Mouse (Mus musculus) CH12.LX (cell line): ENCODE results near the gene Fbrs. TPM values are rescaled to one million over a fixed set of nuclear protein-coding genes. Genes with fewer than 3 reads are reported as not detected.
A peak's percentile ranks its signal among the peaks of the same experiment; 100 is the strongest.

ENCODE experiments used
- DNase-seq: peaks from one replicate; pipeline ENCODE4 v3.0.0-alpha.2; 2013; ENCODE audit errors: extremely low read depth
- H3K27ac ChIP-seq: 2 replicates; pipeline ENCODE4 v1.5.1; 2012; ENCODE audit warnings: low read depth, mild to moderate bottlenecking, control low read depth, moderate library complexity; ENCODE audit not compliant: insufficient read depth
- H3K27me3 ChIP-seq: replicated peaks from 2 replicates; pipeline ENCODE3; 2012; ENCODE audit warnings: inconsistent platforms
- H3K36me3 ChIP-seq, 2 experiments: replicated peaks in 1 of 2; 2 replicates each; pipeline versions ENCODE3 to v1.6.1; 2012; ENCODE audit warnings: inconsistent platforms in 1 of 2, low read length in 1 of 2, mild to moderate bottlenecking in 1 of 2, mixed read lengths in 1 of 2, moderate library complexity in 1 of 2; ENCODE audit not compliant: control insufficient read depth in 1 of 2, insufficient read depth in 1 of 2
- H3K4me1 ChIP-seq, 2 experiments: 2 replicates each; pipeline ENCODE4 v1.6.1; 2012; ENCODE audit warnings: inconsistent platforms in 1 of 2, moderate library complexity in 1 of 2; ENCODE audit not compliant: insufficient read depth in 2 of 2, control insufficient read depth in 1 of 2
- H3K4me2 ChIP-seq: 2 replicates; pipeline ENCODE4 v1.6.1; 2012; ENCODE audit warnings: low read depth, mild to moderate bottlenecking, control low read depth; ENCODE audit not compliant: poor library complexity, insufficient read depth, severe bottlenecking
- H3K4me3 ChIP-seq, 3 experiments: fragments of 150-350 bp in 1 of 3; sonication (generic) in 1 of 3; replicated peaks in 1 of 3; 2 replicates each; pipeline versions ENCODE3 to v1.5.1; 2011 to 2012; ENCODE audit warnings: low read depth in 2 of 3, low read length in 2 of 3, mild to moderate bottlenecking in 2 of 3, moderate library complexity in 2 of 3, control low read depth in 1 of 3, improper control_type of control experiment in 1 of 3, inconsistent platforms in 1 of 3, mixed read lengths in 1 of 3; ENCODE audit not compliant: poor library complexity in 1 of 3
- H3K79me2 ChIP-seq: replicated peaks from 2 replicates; pipeline ENCODE4 v1.6.1; 2012; ENCODE audit warnings: mild to moderate bottlenecking, moderate library complexity; ENCODE audit not compliant: control insufficient read depth, poor library complexity, insufficient read depth, severe bottlenecking; ENCODE audit errors: extremely low read depth
- H3K9ac ChIP-seq: 2 replicates; pipeline ENCODE4 v1.6.1; 2012; ENCODE audit warnings: low read depth, mild to moderate bottlenecking, control low read depth, moderate library complexity; ENCODE audit not compliant: insufficient read depth
- H3K9me3 ChIP-seq: replicated peaks from 2 replicates; pipeline ENCODE3; 2012; ENCODE audit warnings: low read length, inconsistent platforms, mixed read lengths
- BHLHE40 ChIP-seq: IDR thresholded peaks from 2 replicates; pipeline ENCODE4 v1.6.1; 2011; ENCODE audit warnings: mild to moderate bottlenecking, low read depth, low read length, improper control_type of control experiment
- CHD2 ChIP-seq: IDR thresholded peaks from 2 replicates; pipeline ENCODE4 v1.6.1; 2011; ENCODE audit warnings: low read length, improper control_type of control experiment
- CTCF ChIP-seq, 2 experiments: IDR thresholded peaks in 1 of 2; conservative IDR thresholded peaks in 1 of 2; 2 replicates each; pipeline ENCODE4 v1.5.1; 2011 to 2012; ENCODE audit warnings: low read depth in 2 of 2, low read length in 2 of 2, improper control_type of control experiment in 1 of 2, inconsistent platforms in 1 of 2, mild to moderate bottlenecking in 1 of 2, moderate library complexity in 1 of 2
- E2F4 ChIP-seq: IDR thresholded peaks from 2 replicates; pipeline ENCODE4 v1.6.1; 2011; ENCODE audit warnings: low read depth, low read length, improper control_type of control experiment; ENCODE audit not compliant: insufficient replicate concordance
- ELF1 ChIP-seq: IDR thresholded peaks from 2 replicates; pipeline ENCODE4 v1.6.1; 2014; ENCODE audit warnings: low read depth, mild to moderate bottlenecking, inconsistent platforms, low read length, improper control_type of control experiment
- ETS1 ChIP-seq: conservative IDR thresholded peaks from 2 replicates; pipeline ENCODE4 v1.6.1; 2012; ENCODE audit warnings: low read depth, mild to moderate bottlenecking, inconsistent platforms, low read length, improper control_type of control experiment, moderate library complexity
- GABPA ChIP-seq: IDR thresholded peaks from 2 replicates; pipeline ENCODE4 v1.6.1; 2012; ENCODE audit warnings: low read depth, low read length, improper control_type of control experiment, inconsistent platforms; ENCODE audit not compliant: insufficient replicate concordance
- HCFC1 ChIP-seq: IDR thresholded peaks from 2 replicates; pipeline ENCODE4 v1.6.1; 2012; ENCODE audit warnings: low read depth, mild to moderate bottlenecking, inconsistent platforms, low read length, improper control_type of control experiment
- IRF4 ChIP-seq: IDR thresholded peaks from 2 replicates; pipeline ENCODE4 v1.6.1; 2014; ENCODE audit warnings: low read depth, mild to moderate bottlenecking, inconsistent platforms, low read length, improper control_type of control experiment
- JUN ChIP-seq: IDR thresholded peaks from 2 replicates; pipeline ENCODE4 v1.6.1; 2011; ENCODE audit warnings: low read depth, mild to moderate bottlenecking, low read length, improper control_type of control experiment, moderate library complexity; ENCODE audit not compliant: insufficient read depth
- KAT2A ChIP-seq: IDR thresholded peaks from 2 replicates; pipeline ENCODE4 v1.6.1; 2012; ENCODE audit warnings: low read length, improper control_type of control experiment, inconsistent platforms; ENCODE audit not compliant: insufficient replicate concordance
- MAX ChIP-seq: IDR thresholded peaks from 2 replicates; pipeline ENCODE4 v1.6.1; 2011; ENCODE audit warnings: low read length, improper control_type of control experiment
- MEF2A ChIP-seq: IDR thresholded peaks from 2 replicates; pipeline ENCODE4 v1.6.1; 2014; ENCODE audit warnings: low read depth, mild to moderate bottlenecking, inconsistent platforms, low read length, improper control_type of control experiment, borderline replicate concordance
- MXI1 ChIP-seq: IDR thresholded peaks from 2 replicates; pipeline ENCODE4 v1.6.1; 2011; ENCODE audit warnings: mild to moderate bottlenecking, low read depth, low read length, improper control_type of control experiment
- NELFE ChIP-seq: IDR thresholded peaks from 2 replicates; pipeline ENCODE4 v1.6.1; 2011; ENCODE audit warnings: low read depth, low read length, improper control_type of control experiment
- NRF1 ChIP-seq: IDR thresholded peaks from 2 replicates; pipeline ENCODE4 v1.6.1; 2014; ENCODE audit warnings: low read depth, mild to moderate bottlenecking, inconsistent platforms, low read length, improper control_type of control experiment, moderate library complexity
- PAX5 ChIP-seq: IDR thresholded peaks from 2 replicates; pipeline ENCODE4 v1.6.1; 2012; ENCODE audit warnings: low read length, inconsistent platforms, mixed read lengths
- POLR2A ChIP-seq: IDR thresholded peaks from 2 replicates; pipeline ENCODE4 v1.6.1; 2011; ENCODE audit warnings: low read depth, mild to moderate bottlenecking, improper control_type of control experiment, low read length
- POLR2AphosphoS2 ChIP-seq: IDR thresholded peaks from 2 replicates; pipeline ENCODE4 v1.6.1; 2011; ENCODE audit warnings: low read depth, low read length, improper control_type of control experiment
- RAD21 ChIP-seq: IDR thresholded peaks from 2 replicates; pipeline ENCODE4 v1.6.1; 2011; ENCODE audit warnings: low read depth, mild to moderate bottlenecking, low read length, improper control_type of control experiment, moderate library complexity
- RCOR1 ChIP-seq: conservative IDR thresholded peaks from 2 replicates; pipeline ENCODE4 v1.6.1; 2012; ENCODE audit warnings: low read depth, mild to moderate bottlenecking, inconsistent platforms, low read length, improper control_type of control experiment
- SIN3A ChIP-seq: IDR thresholded peaks from 2 replicates; pipeline ENCODE4 v1.6.1; 2012; ENCODE audit warnings: low read length, improper control_type of control experiment, inconsistent platforms
- TBP ChIP-seq: conservative IDR thresholded peaks from 2 replicates; pipeline ENCODE4 v1.6.1; 2011; ENCODE audit warnings: low read depth, low read length, improper control_type of control experiment
- TCF12 ChIP-seq: IDR thresholded peaks from 2 replicates; pipeline ENCODE4 v1.6.1; 2014; ENCODE audit warnings: low read depth, mild to moderate bottlenecking, inconsistent platforms, low read length, improper control_type of control experiment
- UBTF ChIP-seq: IDR thresholded peaks from 2 replicates; pipeline ENCODE4 v1.6.1; 2012; ENCODE audit warnings: low read depth, mild to moderate bottlenecking, inconsistent platforms, low read length, improper control_type of control experiment, moderate library complexity
- USF1 ChIP-seq: IDR thresholded peaks from 2 replicates; pipeline ENCODE4 v1.6.1; 2014; ENCODE audit warnings: low read depth, mild to moderate bottlenecking, inconsistent platforms, low read length, improper control_type of control experiment
- ZKSCAN1 ChIP-seq: IDR thresholded peaks from 2 replicates; pipeline ENCODE4 v1.6.1; 2012; ENCODE audit warnings: low read depth, inconsistent platforms, low read length, improper control_type of control experiment, borderline replicate concordance
- ZMIZ1 ChIP-seq: IDR thresholded peaks from 2 replicates; pipeline ENCODE4 v1.6.1; 2012; ENCODE audit warnings: low read depth, mild to moderate bottlenecking, inconsistent platforms, low read length, improper control_type of control experiment
- ZNF384 ChIP-seq: IDR thresholded peaks from 2 replicates; pipeline ENCODE4 v1.6.1; 2012; ENCODE audit warnings: low read depth, low read length, improper control_type of control experiment, inconsistent platforms
- dilution Hi-C: fragments of 300-500 bp; cut with MboI; formaldehyde crosslinking; loops from 2 replicates; pipeline ENCODE4 v1.14.3; 2020; ENCODE audit warnings: low sequenced_read_pairs; ENCODE audit not compliant: extremely low pct_unique_long_range_greater_than_20kb, extremely low pct_ligation_motif_present
- in situ Hi-C: fragments of 300-500 bp; cut with MboI; formaldehyde crosslinking; loops from 3 replicates; pipeline ENCODE4 v1.14.3; 2019; ENCODE audit warnings: low sequenced_read_pairs, low pct_ligation_motif_present, low pct_unique_long_range_greater_than_20kb, mixed read lengths
- polyA plus RNA-seq: library from polyadenylated mRNA; unstranded; fragments of >175 nt; gene quantifications from 2 replicates; pipeline ENCODE4 v1.2.1, GENCODE M21; 2012; ENCODE audit warnings: low read depth; ENCODE audit not compliant: insufficient read length
- total RNA-seq, 2 experiments: library from RNA; depleted of rRNA; stranded (reverse); fragments of 300-350 nt in 1 of 2; fragments of >200 nt in 1 of 2; gene quantifications; 2 replicates each; pipeline ENCODE4 v1.2.3; 2012 to 2014

Fbrs gene
- total and polyA plus RNA-seq, 3 experiments = 6.7 to 66.7 (median 14.4) TPM

GRCm38 (mm10) chr7:127443976-127444375 lies 35.0 kb upstream of the Fbrs start:
- peaks cover 22 to 47% of the 10 kb centered on the region in 2 experiments for H3K36me3 ChIP-seq
- DNase-seq = no peak
- no peak overlapping the region for H3K4me3 ChIP-seq
- peaks cover 8% of the 10 kb centered on the region for H3K9me3 ChIP-seq
- no peaks in the 10 kb centered on the region for H3K79me2 ChIP-seq
- dilution Hi-C loops = no loop called here
- no peak for TF ChIP-seq POLR2AphosphoS2
- no peak for TF ChIP-seq ZKSCAN1
- TF ChIP-seq KAT2A = no peak
- no peak for TF ChIP-seq IRF4
- TF ChIP-seq RAD21 = no peak
- no peak for TF ChIP-seq MEF2A
- TF ChIP-seq PAX5 = no peak
- no peak for TF ChIP-seq MXI1
- TF ChIP-seq ETS1 = no peak
- no peak for TF ChIP-seq TBP
- no peak for TF ChIP-seq CHD2
- TF ChIP-seq ZMIZ1 = no peak
- TF ChIP-seq E2F4 = no peak
- TF ChIP-seq GABPA = no peak
- TF ChIP-seq NRF1 = no peak
- no peak for TF ChIP-seq POLR2A
- TF ChIP-seq JUN = no peak
- H3K27me3 ChIP-seq = no peaks in the 10 kb centered on the region
- H3K27ac ChIP-seq = no peak overlapping the region
- H3K9ac ChIP-seq = no peak overlapping the region
- no peak overlapping the region for H3K4me2 ChIP-seq
- in situ Hi-C loops = no loop called here
- peaks cover 2 to 15% of the 10 kb centered on the region in 2 experiments; a peak in 1 of 4 replicates for H3K4me1 ChIP-seq

DNA sequence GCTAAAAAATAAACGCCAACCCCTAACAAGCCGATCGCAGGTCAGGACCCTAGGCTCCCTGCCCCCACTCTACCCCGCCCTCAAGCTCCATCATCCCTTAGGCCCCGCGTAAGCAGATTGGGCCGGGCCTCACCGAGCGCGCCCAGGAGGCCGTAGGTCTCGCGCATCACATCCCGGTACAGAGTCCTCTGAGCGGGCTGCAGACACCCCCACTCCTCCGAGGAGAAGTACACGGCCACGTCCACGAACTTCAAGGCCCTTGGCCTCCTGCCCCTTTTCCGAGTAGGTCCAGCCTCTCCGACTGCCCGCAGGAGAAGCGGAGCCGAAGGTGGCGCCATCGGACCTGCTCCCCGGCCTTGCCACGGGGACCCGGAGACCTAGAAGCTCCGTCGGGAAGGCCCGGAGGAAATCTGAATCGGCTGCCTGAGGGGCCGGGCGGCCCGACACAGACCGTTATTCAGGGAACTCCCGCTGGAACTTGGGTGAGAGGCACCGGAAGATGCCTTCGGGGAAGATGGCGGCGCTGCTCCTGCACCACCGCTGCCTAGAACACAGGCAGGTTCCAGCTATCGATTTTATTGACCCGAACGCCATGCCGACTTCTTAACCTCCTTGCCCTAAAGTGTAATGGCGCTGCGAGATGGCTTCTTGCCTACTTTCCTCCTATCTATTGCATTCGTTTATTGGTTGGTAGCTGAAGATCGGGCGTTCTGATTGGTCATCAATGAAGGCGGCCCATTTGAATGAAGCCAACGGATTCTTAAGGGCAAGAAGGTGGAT lies 30.3 kb upstream of the Fbrs start, which contains the start of gene Zfp689:
Zfp689 (minus strand) TSS at position 638 of the 780 bp plus-strand sequence.
- peaks cover 31 to 56% of the 10 kb centered on the region in 2 experiments for H3K36me3 ChIP-seq
- H3K9me3 ChIP-seq = peaks cover 8% of the 10 kb centered on the region
- no peaks in the 10 kb centered on the region for H3K27me3 ChIP-seq
- peak within 1 kb of the TSS; percentile 88 for H3K4me2 ChIP-seq
- in situ Hi-C loops = no loop called here
- dilution Hi-C loops = no loop called here
- DNase-seq = peak; percentile 98
- H3K79me2 ChIP-seq = peaks cover 45% of the 10 kb centered on the region
- peak within 1 kb of the TSS; percentile 80 to 96 (median 81) for H3K4me3 ChIP-seq
- H3K9ac ChIP-seq = peak within 1 kb of the TSS; percentile 93
- H3K4me1 ChIP-seq = peaks cover 19 to 36% of the 10 kb centered on the region in 2 experiments
- peak within 1 kb of the TSS; percentile 60 for H3K27ac ChIP-seq
- TF ChIP-seq TBP (peak; percentile 90; the same call in 1 of the 2 replicates), USF1 (no peak), UBTF (0 out of 2 replicates have a peak, but pooled peaks have one; percentile 82), MAX (0 out of 2 replicates have a peak, but pooled peaks have one; percentile 55), SIN3A (peak; percentile 79), RCOR1 (no peak), BHLHE40 (no peak), IRF4 (peak; percentile 53; the same call in 1 of the 2 replicates), CTCF (conservative IDR thresholded peaks at IDR 0.05 in 1 of 2, IDR thresholded peaks at IDR 0.05 in 1 of 2; ENCODE audit: low read depth in 2 of 2, low read length in 2 of 2) (0 out of 4 replicates have a peak, but pooled peaks of 1 of the 2 experiments have one; percentile 0), ELF1 (peak; percentile 32; the same call in 1 of the 2 replicates), GABPA (peak; percentile 68; the same call in 1 of the 2 replicates), TCF12 (peak; percentile 59), ZNF384 (no peak), PAX5 (no peak), CHD2 (peak; percentile 99), HCFC1 (peak; percentile 98), NELFE (peak; percentile 54; the same call in 1 of the 2 replicates), E2F4 (peak; percentile 91; the same call in 1 of the 2 replicates), MEF2A (no peak), RAD21 (no peak), POLR2A (peak; percentile 81), KAT2A (peak; percentile 98), ZMIZ1 (peak; percentile 75)
